Mouse (Mus musculus): ENCODE results near the gene Olfr446.

Olfr446 gene

GRCm38 (mm10) chr6:42921077-42921476, at the start of gene Olfr446:
Gene Olfr446 (plus strand): TSS chr6:42921377.
- no peak for ATAC-seq (ENCODE audit: low TSS enrichment)

GRCm38 (mm10) chr6:42876323-42876722, 44.9 kb upstream of the Olfr446 start:
- ATAC-seq (ENCODE audit: low TSS enrichment): no peak; the same call in 1 of the 2 replicates

DNA sequence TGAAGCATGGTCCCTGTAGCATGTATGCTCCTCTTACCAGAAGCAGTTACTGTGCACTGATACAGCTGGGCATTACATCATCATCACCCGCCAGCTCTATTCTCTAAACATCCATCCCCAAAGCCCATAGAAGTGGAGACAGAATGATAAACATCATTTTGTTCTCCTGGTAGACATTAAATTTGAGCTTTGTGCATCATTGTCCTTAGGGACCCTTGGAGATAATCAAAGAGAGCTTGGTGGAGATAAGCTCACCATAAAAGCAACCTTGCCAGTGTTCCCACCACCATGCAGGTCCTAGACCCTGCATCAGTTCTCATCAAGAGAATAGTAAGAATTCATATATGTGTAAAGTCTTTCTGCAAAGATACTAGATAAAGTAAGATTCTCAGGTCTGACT, 31.0 kb upstream of the Olfr446 start, which contains the start of gene Olfr448:
Gene Olfr448 (plus strand): TSS at position 301 of the 400 bp plus-strand sequence.
- no peak for ATAC-seq (ENCODE audit: low TSS enrichment)

DNA sequence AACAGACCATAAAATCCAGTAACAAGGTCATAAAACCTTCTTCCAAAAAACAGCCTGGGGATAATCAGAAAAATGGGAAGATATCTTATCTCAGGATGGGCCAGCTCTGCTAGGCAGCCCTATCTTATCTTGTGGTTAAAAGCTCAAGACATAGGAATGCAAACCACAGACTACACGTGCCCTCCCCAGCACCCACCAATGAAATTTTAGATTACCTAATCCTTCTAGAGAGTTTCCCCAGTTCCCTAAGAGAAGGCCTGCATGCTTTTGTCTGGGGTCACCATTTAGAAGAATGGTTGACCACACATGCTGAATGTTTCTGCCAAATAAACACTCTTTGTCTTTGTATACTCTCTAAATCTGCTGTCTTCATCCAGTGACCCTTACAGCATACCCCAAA, 20.8 kb upstream of the Olfr446 start:
- ATAC-seq (ENCODE audit: low TSS enrichment): no peak

DNA sequence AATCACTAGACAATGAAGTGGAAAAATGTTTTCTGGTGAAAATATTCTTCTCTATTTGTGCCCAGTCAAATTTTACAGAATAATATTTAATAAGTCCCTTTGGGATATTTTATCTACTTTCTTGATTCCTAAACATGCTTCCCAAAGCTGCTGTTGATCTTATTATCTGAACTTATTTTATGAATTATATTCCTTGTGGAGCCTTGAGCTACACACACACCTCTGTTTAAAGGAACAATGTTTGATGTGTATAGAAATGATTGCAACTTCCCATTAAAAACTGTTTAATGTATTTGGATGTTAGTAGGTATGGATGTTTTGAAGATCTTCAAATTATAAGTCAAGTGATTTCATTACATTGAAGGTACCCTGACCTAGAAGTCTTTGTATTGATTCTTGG, 12.6 kb upstream of the Olfr446 start, which contains the start of gene Olfr447:
Gene Olfr447 (plus strand): TSS at position 301 of the 400 bp plus-strand sequence.
- ATAC-seq (ENCODE audit: low TSS enrichment): no peak

- no peak for ATAC-seq (ENCODE audit: low TSS enrichment)
Observed at GRCm38 (mm10) chr6:42948767-42949166, 27.6 kb downstream of the Olfr446 start, which contains the start of gene Olfr444. Gene Olfr444 (plus strand): TSS chr6:42949067.

DNA sequence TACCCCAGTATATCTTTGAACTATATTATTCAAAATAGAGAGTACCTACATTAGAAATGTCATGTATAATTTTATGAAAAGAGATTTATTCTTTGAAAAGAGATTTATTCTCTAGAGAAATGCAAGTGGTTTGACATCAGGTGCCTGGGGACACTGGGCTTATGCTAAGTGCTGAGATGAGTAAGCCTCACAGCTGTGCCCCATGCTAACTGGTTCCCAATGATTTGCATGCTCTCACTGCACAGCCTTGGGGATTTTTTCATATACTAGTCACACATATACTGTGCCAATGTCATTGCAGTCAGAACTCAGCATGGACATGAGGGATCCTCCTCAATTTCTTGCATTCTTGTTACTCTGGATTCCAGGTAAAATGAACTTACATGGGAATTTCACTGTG, 59.2 kb downstream of the Olfr446 start:
- ATAC-seq (ENCODE audit: low TSS enrichment): no peak

Data from frontal cortex, adult (tissue).